Mouse (Mus musculus) stomach, embryonic 16.5 days (tissue): ENCODE measurements around the gene Fbrsl1. TPM values are rescaled to one million over a fixed set of nuclear protein-coding genes. Genes with fewer than 3 reads are reported as not detected.
A peak's percentile ranks its signal among the peaks of the same experiment; 100 is the strongest.

Source experiments
- ATAC-seq: fragments of 200-750 bp; cut with Nextera tagmentation; 2 replicates; pipeline ENCODE4 v1.8.0; 2017; ENCODE audit warnings: moderate number of reproducible peaks, moderate TSS enrichment; ENCODE audit not compliant: insufficient read depth, low FRiP score
- H3K27ac ChIP-seq: fragments of 300-500 bp; sonication (generic); 2 replicates; pipeline ENCODE4 v1.5.1; 2014; ENCODE audit warnings: low read length
- H3K27me3 ChIP-seq: fragments of 300-500 bp; sonication (generic); 2 replicates; pipeline ENCODE4 v1.6.1; 2014; ENCODE audit warnings: low read length, control low read depth, mixed read lengths; ENCODE audit not compliant: control insufficient read depth, insufficient read depth
- H3K36me3 ChIP-seq: fragments of 300-500 bp; sonication (generic); 2 replicates; pipeline ENCODE4 v1.6.1; 2014; ENCODE audit warnings: low read length; ENCODE audit not compliant: control insufficient read depth, insufficient read depth
- H3K4me1 ChIP-seq: fragments of 300-500 bp; sonication (generic); 2 replicates; pipeline ENCODE4 v1.6.1; 2014; ENCODE audit warnings: low read length, control low read depth, mixed read lengths; ENCODE audit not compliant: control insufficient read depth, insufficient read depth
- H3K4me2 ChIP-seq: fragments of 300-500 bp; sonication (generic); 2 replicates; pipeline ENCODE4 v1.6.1; 2014; ENCODE audit warnings: low read depth, low read length, mixed read lengths
- H3K4me3 ChIP-seq: fragments of 300-500 bp; sonication (generic); replicated peaks from 2 replicates; pipeline ENCODE4 v1.5.1; 2014; ENCODE audit warnings: mild to moderate bottlenecking, low read length
- H3K9ac ChIP-seq: fragments of 300-500 bp; sonication (generic); 2 replicates; pipeline ENCODE4 v1.6.1; 2014; ENCODE audit warnings: low read length
- H3K9me3 ChIP-seq: fragments of 300-500 bp; sonication (generic); replicated peaks from 2 replicates; pipeline ENCODE4 v1.6.1; 2016; ENCODE audit warnings: low read length, control low read depth; ENCODE audit not compliant: control insufficient read depth
- WGBS: fragments of 180-500 bp; shearing (Covaris S2); extraction: QIAGEN DNeasy Blood & Tissue Kit; methylation state at CpG from one replicate; pipeline ENCODE4 v1.1.7; 2014; 5-methylcytosine and 5-hydroxymethylcytosine counted together
- polyA plus RNA-seq: library from polyadenylated mRNA; unstranded; fragments of >200 nt; fragmentation: Nextera tagmentation; extraction: Ambion mirVana; gene quantifications from 2 replicates; pipeline ENCODE4 v1.2.1, GENCODE M21; 2015

Fbrsl1 gene
- polyA plus RNA-seq, 1 experiment from 2014 or later: 5.5 TPM

DNA sequence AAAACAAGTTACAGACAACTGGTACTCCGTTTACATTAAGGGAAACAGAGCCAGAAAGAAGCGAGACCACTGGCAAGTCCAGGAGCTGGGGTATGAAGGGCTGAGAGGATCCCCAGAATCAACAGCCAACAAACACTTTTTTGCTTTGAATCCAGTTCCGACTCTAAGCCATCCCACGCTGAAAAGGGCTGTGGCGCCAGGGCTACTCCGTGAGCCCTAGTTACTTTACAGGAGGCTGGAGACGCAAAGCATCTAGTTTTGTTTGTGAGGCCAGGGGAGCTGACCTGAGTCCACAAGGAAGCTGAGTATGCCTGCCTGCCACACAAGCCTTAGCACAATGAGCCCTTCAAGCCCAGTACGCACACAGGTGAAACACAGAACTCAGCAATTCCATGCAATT, 61.0 kb downstream of the Fbrsl1 start:
- H3K4me1 ChIP-seq: peaks cover 9% of the 10 kb centered on the region; the same call in 1 of the 2 replicates
- no peaks in the 10 kb centered on the region for H3K9me3 ChIP-seq
- WGBS: 14% methylated on average over 8 of the region's 8 CpGs
- peak overlapping the region; percentile 73 for H3K9ac ChIP-seq
- no peaks in the 10 kb centered on the region for H3K36me3 ChIP-seq
- H3K4me2 ChIP-seq: peak overlapping the region; percentile 61
- peak overlapping the region; percentile 18; the same call in 1 of the 2 replicates for H3K27ac ChIP-seq
- no peak; the same call in 1 of the 2 replicates for ATAC-seq
- H3K27me3 ChIP-seq: no peaks in the 10 kb centered on the region
- H3K4me3 ChIP-seq: peak overlapping the region; percentile 64

DNA sequence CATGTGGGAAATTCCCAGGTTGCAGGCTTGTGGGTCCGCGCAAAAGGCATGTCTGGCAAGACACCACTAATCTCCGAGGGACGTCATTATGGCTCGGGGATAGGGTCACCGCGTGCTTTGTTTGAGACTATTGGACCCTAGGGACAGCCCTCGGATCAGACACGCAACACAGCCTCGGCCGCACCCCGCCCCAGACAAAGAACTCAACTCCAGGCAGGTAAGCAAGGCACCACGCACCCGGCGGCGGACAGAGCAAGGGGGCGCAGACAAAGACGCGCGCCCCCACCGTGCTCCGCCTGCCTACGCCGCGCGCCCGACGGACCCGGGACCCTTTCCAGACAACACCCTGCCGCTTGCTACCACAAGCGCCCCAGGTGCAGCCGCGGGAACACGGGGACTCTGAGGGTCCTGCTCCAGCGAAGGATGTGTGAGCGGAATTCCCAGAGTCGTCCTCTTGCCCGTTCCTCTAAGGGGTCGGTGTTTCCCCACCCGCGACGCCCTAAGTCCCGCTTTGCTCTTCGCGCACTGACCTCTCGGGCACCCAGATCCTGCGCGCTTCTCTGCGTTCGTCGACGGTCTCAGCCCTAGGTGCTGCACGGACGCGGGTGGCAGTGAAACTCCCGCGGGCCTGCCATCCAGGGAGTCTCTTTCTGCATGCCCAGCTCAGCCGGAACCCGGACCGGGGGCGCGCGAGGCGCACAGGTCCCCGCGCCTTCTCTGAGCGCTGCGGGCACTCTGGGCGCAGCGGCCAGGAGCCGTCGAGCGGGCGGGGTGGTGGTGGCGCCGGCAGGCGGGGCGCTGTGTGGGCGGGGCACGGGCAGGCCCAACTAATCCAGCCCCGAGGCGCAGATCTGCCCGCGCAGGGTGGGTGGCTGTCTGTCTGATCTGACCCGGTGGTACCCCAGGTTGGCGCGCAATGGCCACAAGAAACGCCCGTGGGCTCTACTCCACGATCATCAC, 61.7 kb downstream of the Fbrsl1 start:
- H3K9me3 ChIP-seq: no peaks in the 10 kb centered on the region
- peaks cover 9% of the 10 kb centered on the region; the same call in 1 of the 2 replicates for H3K4me1 ChIP-seq
- H3K36me3 ChIP-seq: no peaks in the 10 kb centered on the region
- WGBS: under 1% methylated on average over 90 of the region's 90 CpGs
- H3K9ac ChIP-seq: peak overlapping the region; percentile 73
- peak; percentile 88; the same call in 1 of the 2 replicates for ATAC-seq
- H3K4me3 ChIP-seq: peak overlapping the region; percentile 64
- no peaks in the 10 kb centered on the region for H3K27me3 ChIP-seq
- H3K27ac ChIP-seq: no peak overlapping the region
- H3K4me2 ChIP-seq: peak overlapping the region; percentile 61

DNA sequence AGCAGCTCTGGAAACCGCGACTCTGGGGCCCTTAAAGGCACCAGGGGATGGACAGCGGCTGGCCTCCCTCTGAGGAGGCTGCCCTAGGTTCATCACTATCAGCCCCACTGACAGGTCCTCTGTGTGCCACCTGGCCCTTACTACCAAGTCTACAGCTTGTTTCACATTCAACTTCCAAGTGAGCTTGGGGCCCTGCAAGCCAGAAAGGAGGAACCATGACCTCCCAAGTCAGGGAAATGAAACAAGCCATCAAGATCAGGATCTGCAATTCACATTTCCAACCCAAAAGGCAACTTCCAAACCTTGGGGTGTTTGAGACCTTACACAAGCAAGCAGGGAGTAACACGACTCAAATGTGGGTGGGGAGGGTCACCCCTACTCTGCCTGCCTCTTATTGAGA, 63.0 kb downstream of the Fbrsl1 start:
- Histone ChIP-seq H3K36me3 (no peaks in the 10 kb centered on the region), H3K4me1 (peaks cover 9% of the 10 kb centered on the region; the same call in 1 of the 2 replicates), H3K9ac (no peak overlapping the region), H3K4me2 (peak overlapping the region; percentile 61; the same call in 1 of the 2 replicates), H3K9me3 (no peaks in the 10 kb centered on the region), H3K4me3 (no peak overlapping the region), H3K27ac (no peak overlapping the region), H3K27me3 (no peaks in the 10 kb centered on the region)
- no peak for ATAC-seq
- WGBS: 58% methylated on average over 4 of the region's 4 CpGs

DNA sequence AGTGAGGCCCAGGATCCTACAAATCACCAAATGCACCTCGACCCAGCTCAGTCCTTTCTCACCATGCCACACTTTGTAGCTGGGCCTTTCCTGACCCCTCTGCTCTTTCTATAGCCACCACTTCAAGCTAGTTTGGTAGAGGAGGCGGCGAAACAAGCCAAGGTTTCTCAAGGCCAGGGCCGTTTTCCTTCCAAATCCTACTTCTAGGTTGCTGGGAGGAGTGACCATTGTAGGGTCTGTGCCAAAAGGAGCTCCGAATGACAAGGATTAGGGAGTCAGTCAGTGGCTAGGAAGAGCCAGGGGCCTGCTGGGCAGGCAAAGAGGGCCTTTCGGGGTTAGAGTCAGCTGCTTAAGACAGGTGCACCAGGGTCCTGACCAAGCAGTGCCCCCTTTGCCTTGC, 63.8 kb downstream of the Fbrsl1 start:
- no peak for ATAC-seq
- H3K4me3 ChIP-seq: no peak overlapping the region
- H3K27ac ChIP-seq: no peak overlapping the region
- peaks cover 9% of the 10 kb centered on the region; the same call in 1 of the 2 replicates for H3K4me1 ChIP-seq
- no peak overlapping the region for H3K9ac ChIP-seq
- H3K27me3 ChIP-seq: no peaks in the 10 kb centered on the region
- WGBS: 84% methylated on average over 6 of the region's 6 CpGs
- no peaks in the 10 kb centered on the region for H3K36me3 ChIP-seq
- H3K9me3 ChIP-seq: no peaks in the 10 kb centered on the region
- H3K4me2 ChIP-seq: no peak overlapping the region

DNA sequence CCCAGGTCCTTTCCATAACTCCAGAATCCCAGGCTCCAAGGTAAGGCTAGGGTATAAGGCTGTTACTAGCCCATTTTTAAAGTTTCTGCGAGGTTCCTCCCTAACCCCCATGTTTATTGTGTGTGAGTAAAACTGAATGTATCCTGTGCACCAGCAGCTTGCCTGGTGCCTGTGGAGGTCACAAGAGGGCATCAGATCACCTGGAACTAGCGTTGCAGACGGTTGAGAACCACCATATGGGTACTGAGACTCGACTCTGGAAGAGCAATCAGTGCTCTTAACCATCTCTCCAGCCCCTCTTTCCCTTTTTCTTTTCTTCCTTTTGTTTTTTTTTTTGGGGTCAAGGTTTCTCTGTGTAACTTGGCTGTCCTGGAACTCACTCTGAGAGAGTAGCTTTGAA, 68.5 kb downstream of the Fbrsl1 start:
- H3K4me2 ChIP-seq: no peak overlapping the region
- H3K9ac ChIP-seq: no peak overlapping the region
- H3K4me1 ChIP-seq: no peaks in the 10 kb centered on the region
- no peaks in the 10 kb centered on the region for H3K9me3 ChIP-seq
- no peak overlapping the region for H3K27ac ChIP-seq
- H3K4me3 ChIP-seq: no peak overlapping the region
- 78% methylated on average over 4 of the region's 4 CpGs for WGBS
- no peaks in the 10 kb centered on the region for H3K36me3 ChIP-seq
- ATAC-seq: no peak
- H3K27me3 ChIP-seq: no peaks in the 10 kb centered on the region

DNA sequence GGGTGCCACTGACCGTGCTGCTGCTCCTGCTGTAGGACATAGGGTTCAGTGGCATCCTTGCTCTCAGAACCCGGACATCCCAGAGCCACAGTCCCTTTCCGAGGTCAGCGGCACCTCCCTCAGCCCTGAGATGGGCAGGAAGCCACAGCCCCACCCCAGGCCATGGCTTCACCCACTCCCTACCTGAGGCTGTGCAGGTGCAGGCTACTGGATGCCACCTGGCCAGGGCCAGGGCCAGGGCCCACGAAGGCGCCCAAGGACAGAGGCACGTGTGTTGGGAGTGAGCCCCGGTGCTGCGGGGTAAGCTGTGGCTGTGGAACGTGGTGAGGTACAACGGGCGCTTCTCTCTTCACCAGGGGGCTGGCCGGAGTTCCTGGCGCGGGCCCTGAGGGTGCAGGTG, 69.2 kb downstream of the Fbrsl1 start:
- no peak overlapping the region for H3K27ac ChIP-seq
- no peaks in the 10 kb centered on the region for H3K36me3 ChIP-seq
- no peak overlapping the region for H3K4me2 ChIP-seq
- H3K9ac ChIP-seq: no peak overlapping the region
- no peaks in the 10 kb centered on the region for H3K27me3 ChIP-seq
- 89% methylated on average over 15 of the region's 15 CpGs for WGBS
- H3K4me1 ChIP-seq: no peaks in the 10 kb centered on the region
- no peaks in the 10 kb centered on the region for H3K9me3 ChIP-seq
- H3K4me3 ChIP-seq: no peak overlapping the region
- no peak for ATAC-seq

DNA sequence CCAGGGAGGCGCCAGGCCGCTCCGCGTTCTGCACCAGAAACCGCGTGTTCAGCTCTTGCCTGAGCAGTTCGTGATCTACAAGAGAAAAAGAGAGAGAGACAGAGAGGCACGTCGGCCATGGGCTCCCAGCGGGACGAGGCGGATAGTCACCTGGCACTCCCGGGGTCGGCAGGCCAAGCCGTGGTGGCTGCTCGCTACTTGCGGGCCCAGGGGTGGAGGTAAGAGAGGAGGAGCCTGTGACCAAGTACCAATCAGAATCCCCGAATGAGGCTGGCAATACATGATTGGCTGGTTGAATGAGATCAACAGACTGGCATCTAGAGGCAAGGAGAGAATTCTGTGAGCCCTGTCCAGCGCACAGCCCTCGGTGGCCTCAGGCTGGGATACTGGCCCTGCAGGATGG, 70.1 kb downstream of the Fbrsl1 start:
- no peak overlapping the region for H3K4me2 ChIP-seq
- no peak overlapping the region for H3K9ac ChIP-seq
- no peak overlapping the region for H3K4me3 ChIP-seq
- H3K36me3 ChIP-seq: no peaks in the 10 kb centered on the region
- WGBS: 49% methylated on average over 20 of the region's 20 CpGs
- H3K9me3 ChIP-seq: no peaks in the 10 kb centered on the region
- no peak overlapping the region for H3K27ac ChIP-seq
- no peak for ATAC-seq
- H3K4me1 ChIP-seq: no peaks in the 10 kb centered on the region
- H3K27me3 ChIP-seq: no peaks in the 10 kb centered on the region

DNA sequence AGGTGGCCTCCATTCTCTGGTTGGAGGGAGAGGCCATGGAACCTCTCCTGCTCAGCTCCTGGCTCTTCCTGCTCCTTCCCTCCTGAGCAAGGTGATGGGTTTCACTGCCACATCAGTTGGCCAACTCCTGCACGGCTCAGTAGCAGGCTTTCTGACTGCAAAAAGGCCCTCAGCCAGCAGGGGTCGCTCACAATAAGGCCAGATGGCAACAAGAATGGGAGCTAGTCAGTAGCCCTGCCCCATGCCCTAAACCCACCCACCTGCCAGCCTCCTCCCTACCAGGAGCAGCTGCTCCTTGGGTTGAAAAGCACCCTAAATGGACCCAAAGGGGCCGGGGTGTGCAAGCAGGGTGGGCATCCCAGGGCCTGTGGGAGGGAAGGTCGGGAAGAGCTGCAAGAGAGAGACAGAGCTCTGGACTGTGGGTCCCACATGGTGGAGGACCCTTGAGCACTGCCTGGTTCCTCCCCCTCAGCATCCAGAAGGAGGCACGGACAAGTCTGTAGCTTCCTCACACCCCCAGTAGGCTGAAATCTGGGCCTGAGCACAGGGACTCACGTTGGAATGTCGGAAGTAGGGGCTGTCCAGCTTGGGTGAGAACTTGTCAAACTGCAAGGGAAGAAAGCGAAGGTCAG, 71.4 kb downstream of the Fbrsl1 start:
- H3K4me2 ChIP-seq: no peak overlapping the region
- H3K9ac ChIP-seq: no peak overlapping the region
- WGBS: 65% methylated on average over 8 of the region's 8 CpGs
- H3K36me3 ChIP-seq: no peaks in the 10 kb centered on the region
- H3K9me3 ChIP-seq: no peaks in the 10 kb centered on the region
- ATAC-seq: 0 out of 2 replicates have a peak, but pooled peaks have one; percentile 29
- no peak overlapping the region for H3K4me3 ChIP-seq
- no peaks in the 10 kb centered on the region for H3K4me1 ChIP-seq
- H3K27me3 ChIP-seq: no peaks in the 10 kb centered on the region
- H3K27ac ChIP-seq: no peak overlapping the region
